Comparison of ENCODE assay signal across 8 mouse cellular contexts in genomic region chr16:30601046-30601832, GRCm38 (mm10). TPM values are rescaled to one million over a fixed set of nuclear protein-coding genes. Genes with fewer than 3 reads are reported as not detected.
DNase-seq lines count a peak whose midpoint lies in the region; ATAC-seq lines count a peak whose summit lies in the region.

No protein-coding gene starts in this region.

- H3K27ac ChIP-seq in intestine, embryonic 15.5 days: peak overlapping the region; percentile 39; the same call in 1 of the 2 replicates
- peak overlapping the region; percentile 50 for H3K27ac ChIP-seq in limb, embryonic 12.5 days
- no peak overlapping the region for H3K27ac ChIP-seq in midbrain, embryonic 14.5 days (replicated peaks; ENCODE audit: low read depth, low read length)
- peak overlapping the region; percentile 58; the same call in 1 of the 2 replicates for H3K27ac ChIP-seq in stomach, embryonic 14.5 days (ENCODE audit: low read length)

- ATAC-seq in cerebellum, adult (ENCODE audit: insufficient number of reproducible peaks, low FRiP score, low TSS enrichment): no peak
- no peak for ATAC-seq in intestine, embryonic 15.5 days
- ATAC-seq in limb, embryonic 12.5 days (ENCODE audit: insufficient number of reproducible peaks, insufficient read depth, low FRiP score, low TSS enrichment, low read depth): no peak
- no peak for ATAC-seq in midbrain, embryonic 14.5 days (ENCODE audit: low FRiP score, low TSS enrichment)
- ATAC-seq in stomach, embryonic 14.5 days (ENCODE audit: insufficient number of reproducible peaks, insufficient read depth, low FRiP score, low read depth): peak; percentile 20; the same call in 1 of the 2 replicates

- intact Hi-C loops in gastrocnemius, postnatal 14 days (cut with DNase I; ENCODE audit: low total_unique reads): no loop called here

- WGBS in intestine, embryonic 15.5 days: 16% methylated on average over 42 of the region's 42 CpGs
- 6% methylated on average over 42 of the region's 42 CpGs for WGBS in limb, embryonic 12.5 days
- WGBS in midbrain, embryonic 14.5 days: 7% methylated on average over 42 of the region's 42 CpGs
- 9% methylated on average over 42 of the region's 42 CpGs for WGBS in stomach, embryonic 14.5 days

- peak; percentile 33 for DNase-seq in cerebellum, adult 11 months
- DNase-seq in cerebellum, postnatal 4 days (ENCODE audit: low spot score in 2 of 2): peak; percentile 34 to 78
- peak; percentile 74 for DNase-seq in gastrocnemius, postnatal 14 days
- peak; percentile 58 for DNase-seq in midbrain, embryonic 14.5 days

- H3K9me3 ChIP-seq in intestine, embryonic 15.5 days: no peaks in the 10 kb centered on the region
- H3K9me3 ChIP-seq in limb, embryonic 12.5 days: no peaks in the 10 kb centered on the region
- no peaks in the 10 kb centered on the region for H3K9me3 ChIP-seq in midbrain, embryonic 14.5 days (ENCODE audit: control insufficient read depth, low read length)
- no peaks in the 10 kb centered on the region for H3K9me3 ChIP-seq in stomach, embryonic 14.5 days (ENCODE audit: control insufficient read depth, low read depth, low read length)

- no peaks in the 10 kb centered on the region for H3K36me3 ChIP-seq in intestine, embryonic 15.5 days
- no peaks in the 10 kb centered on the region for H3K36me3 ChIP-seq in limb, embryonic 12.5 days
- no peaks in the 10 kb centered on the region for H3K36me3 ChIP-seq in midbrain, embryonic 14.5 days (ENCODE audit: control insufficient read depth, insufficient read depth, low read length)
- H3K36me3 ChIP-seq in stomach, embryonic 14.5 days (ENCODE audit: control insufficient read depth, insufficient read depth, low read length): no peaks in the 10 kb centered on the region

- H3K4me1 ChIP-seq in intestine, embryonic 15.5 days (replicated peaks): peaks cover 29% of the 10 kb centered on the region
- H3K4me1 ChIP-seq in limb, embryonic 12.5 days (replicated peaks): peaks cover 62% of the 10 kb centered on the region
- peaks cover 23% of the 10 kb centered on the region for H3K4me1 ChIP-seq in midbrain, embryonic 14.5 days (ENCODE audit: control insufficient read depth, insufficient read depth, low read length)
- H3K4me1 ChIP-seq in stomach, embryonic 14.5 days (ENCODE audit: control insufficient read depth, insufficient read depth, low read length): peaks cover 37% of the 10 kb centered on the region

- peak overlapping the region; percentile 70 for H3K9ac ChIP-seq in intestine, embryonic 15.5 days
- H3K9ac ChIP-seq in limb, embryonic 12.5 days (replicated peaks): peak overlapping the region; percentile 72
- peak overlapping the region; percentile 54; the same call in 1 of the 2 replicates for H3K9ac ChIP-seq in midbrain, embryonic 14.5 days (replicated peaks; ENCODE audit: low read length)
- peak overlapping the region; percentile 66 for H3K9ac ChIP-seq in stomach, embryonic 14.5 days (replicated peaks; ENCODE audit: low read depth, low read length)

- H3K4me2 ChIP-seq in intestine, embryonic 15.5 days (replicated peaks): peak overlapping the region; percentile 98
- peak overlapping the region; percentile 97 for H3K4me2 ChIP-seq in limb, embryonic 12.5 days
- peak overlapping the region; percentile 91 for H3K4me2 ChIP-seq in midbrain, embryonic 14.5 days (ENCODE audit: low read length)
- H3K4me2 ChIP-seq in stomach, embryonic 14.5 days (replicated peaks; ENCODE audit: low read depth, low read length): peak overlapping the region; percentile 95

- H3K27me3 ChIP-seq in intestine, embryonic 15.5 days (replicated peaks): peaks cover 12% of the 10 kb centered on the region; the same call in 1 of the 2 replicates
- peaks cover 45% of the 10 kb centered on the region for H3K27me3 ChIP-seq in limb, embryonic 12.5 days
- H3K27me3 ChIP-seq in midbrain, embryonic 14.5 days (ENCODE audit: control insufficient read depth, insufficient read depth, low read length): peaks cover 16% of the 10 kb centered on the region
- H3K27me3 ChIP-seq in stomach, embryonic 14.5 days (ENCODE audit: control insufficient read depth, insufficient read depth, low read length): no peaks in the 10 kb centered on the region

- peak overlapping the region; percentile 69 for H3K4me3 ChIP-seq in intestine, embryonic 15.5 days (replicated peaks)
- H3K4me3 ChIP-seq in limb, embryonic 12.5 days (replicated peaks): peak overlapping the region; percentile 63
- peak overlapping the region; percentile 57 for H3K4me3 ChIP-seq in midbrain, embryonic 14.5 days (replicated peaks; ENCODE audit: low read depth, low read length)
- peak overlapping the region; percentile 65 for H3K4me3 ChIP-seq in stomach, embryonic 14.5 days (ENCODE audit: low read depth, low read length)

RNA-seq across cellular contexts. Expression of gene Fam43a, which starts 1.7 kb away (rescaled TPM):
- total RNA-seq in gastrocnemius, postnatal 14 days (2021): 10 to 100 TPM; 17.4 to 17.9 TPM
- polyA plus RNA-seq in intestine, embryonic 15.5 days (2015; fragmentation: Nextera tagmentation; extraction: Ambion mirVana): 12.1 and 12.5 TPM in 2 replicates
- 11.2 and 12.0 TPM in 2 replicates for polyA plus RNA-seq in limb, embryonic 12.5 days (2016; fragmentation: Nextera tagmentation; extraction: Ambion mirVana)
- polyA plus RNA-seq in midbrain, embryonic 14.5 days (2014; fragmentation: Nextera tagmentation; extraction: Ambion mirVana): 5.1 and 5.9 TPM in 2 replicates
- 9.7 and 11.3 TPM in 2 replicates for polyA plus RNA-seq in stomach, embryonic 14.5 days (2014; fragmentation: Nextera tagmentation; extraction: Ambion mirVana)

RNA-seq across cellular contexts. Expression of gene Lsg1, which starts 13.8 kb away (rescaled TPM):
- 10 to 100 TPM; 18.3 to 19.2 TPM for total RNA-seq in gastrocnemius, postnatal 14 days (2021)
- polyA plus RNA-seq in intestine, embryonic 15.5 days (2015; fragmentation: Nextera tagmentation; extraction: Ambion mirVana): 55.2 and 57.3 TPM in 2 replicates
- polyA plus RNA-seq in limb, embryonic 12.5 days (2016; fragmentation: Nextera tagmentation; extraction: Ambion mirVana): 77.4 and 82.8 TPM in 2 replicates
- 43.2 and 55.0 TPM in 2 replicates for polyA plus RNA-seq in midbrain, embryonic 14.5 days (2014; fragmentation: Nextera tagmentation; extraction: Ambion mirVana)
- 65.0 and 66.0 TPM in 2 replicates for polyA plus RNA-seq in stomach, embryonic 14.5 days (2014; fragmentation: Nextera tagmentation; extraction: Ambion mirVana)

RNA-seq across cellular contexts. Expression of gene Tmem44, which starts 50.6 kb away (rescaled TPM):
- 1 to 10 TPM; 4.5 to 5.6 TPM for total RNA-seq in gastrocnemius, postnatal 14 days (2021)
- 9.1 and 10.0 TPM in 2 replicates for polyA plus RNA-seq in intestine, embryonic 15.5 days (2015; fragmentation: Nextera tagmentation; extraction: Ambion mirVana)
- polyA plus RNA-seq in limb, embryonic 12.5 days (2016; fragmentation: Nextera tagmentation; extraction: Ambion mirVana): 27.5 and 29.5 TPM in 2 replicates
- 76.3 and 79.2 TPM in 2 replicates for polyA plus RNA-seq in midbrain, embryonic 14.5 days (2014; fragmentation: Nextera tagmentation; extraction: Ambion mirVana)
- polyA plus RNA-seq in stomach, embryonic 14.5 days (2014; fragmentation: Nextera tagmentation; extraction: Ambion mirVana): 15.2 and 16.0 TPM in 2 replicates
